Mouse (Mus musculus): ENCODE results near the gene Cdyl. TPM values are rescaled to one million over a fixed set of nuclear protein-coding genes. Genes with fewer than 3 reads are reported as not detected.

Gene Cdyl
- polyA plus RNA-seq, 1 experiment from 2014 or later = 3.4 TPM

GRCm38 (mm10) chr13:35880555-35881046 lies 221.0 kb downstream of the Cdyl start:
- H3K4me1 ChIP-seq (ENCODE audit: control insufficient read depth, insufficient read depth, low read length) = no peaks in the 10 kb centered on the region
- no peaks in the 10 kb centered on the region for H3K27me3 ChIP-seq (replicated peaks; ENCODE audit: control insufficient read depth, insufficient read depth, low read length)
- WGBS = 73% methylated on average over 6 of the region's 6 CpGs
- no peak overlapping the region for H3K9ac ChIP-seq (ENCODE audit: low read depth, low read length)
- H3K9me3 ChIP-seq (ENCODE audit: control insufficient read depth, low read length) = no peaks in the 10 kb centered on the region
- no peak overlapping the region for H3K4me2 ChIP-seq (ENCODE audit: low read depth, low read length)
- H3K4me3 ChIP-seq (ENCODE audit: low read length) = no peak overlapping the region
- no peaks in the 10 kb centered on the region for H3K36me3 ChIP-seq (ENCODE audit: control insufficient read depth, insufficient read depth, low read length)
- H3K27ac ChIP-seq (ENCODE audit: low read length) = no peak overlapping the region
- no peak for ATAC-seq

GRCm38 (mm10) chr13:35886121-35886725 lies 226.6 kb downstream of the Cdyl start:
- Histone ChIP-seq H3K27me3 (replicated peaks; ENCODE audit: control insufficient read depth, insufficient read depth, low read length) (no peaks in the 10 kb centered on the region), H3K4me1 (ENCODE audit: control insufficient read depth, insufficient read depth, low read length) (peaks cover 4% of the 10 kb centered on the region), H3K9ac (ENCODE audit: low read depth, low read length) (no peak overlapping the region), H3K27ac (ENCODE audit: low read length) (no peak overlapping the region), H3K4me3 (ENCODE audit: low read length) (no peak overlapping the region), H3K9me3 (ENCODE audit: control insufficient read depth, low read length) (no peaks in the 10 kb centered on the region), H3K4me2 (ENCODE audit: low read depth, low read length) (no peak overlapping the region), H3K36me3 (ENCODE audit: control insufficient read depth, insufficient read depth, low read length) (no peaks in the 10 kb centered on the region)
- no peak for ATAC-seq
- 25% methylated on average over 15 of the region's 15 CpGs for WGBS

DNA sequence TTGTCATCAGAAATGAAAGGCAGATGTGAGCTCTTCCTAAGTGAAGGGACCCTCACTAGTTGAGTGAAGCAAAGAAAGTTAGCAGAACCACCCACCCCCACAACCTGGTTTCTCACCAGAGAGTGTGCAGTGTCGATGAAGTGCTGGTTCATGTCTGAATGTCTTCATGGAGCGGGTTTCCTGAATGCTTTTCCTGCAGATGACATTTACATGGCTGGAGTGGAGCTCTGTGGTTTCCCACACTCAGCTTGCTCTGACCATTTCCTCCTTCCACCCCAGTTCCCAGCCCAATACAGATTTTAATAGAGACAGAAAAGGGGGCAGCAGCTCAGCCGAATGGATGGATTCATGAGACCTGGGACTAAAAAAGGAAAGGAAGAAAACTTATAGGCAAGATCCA lies 233.2 kb downstream of the Cdyl start:
- 83% methylated on average over 3 of the region's 3 CpGs for WGBS
- Histone ChIP-seq H3K9me3 (ENCODE audit: control insufficient read depth, low read length) (no peaks in the 10 kb centered on the region), H3K36me3 (ENCODE audit: control insufficient read depth, insufficient read depth, low read length) (peaks cover 2% of the 10 kb centered on the region; the same call in 1 of the 2 replicates)

DNA sequence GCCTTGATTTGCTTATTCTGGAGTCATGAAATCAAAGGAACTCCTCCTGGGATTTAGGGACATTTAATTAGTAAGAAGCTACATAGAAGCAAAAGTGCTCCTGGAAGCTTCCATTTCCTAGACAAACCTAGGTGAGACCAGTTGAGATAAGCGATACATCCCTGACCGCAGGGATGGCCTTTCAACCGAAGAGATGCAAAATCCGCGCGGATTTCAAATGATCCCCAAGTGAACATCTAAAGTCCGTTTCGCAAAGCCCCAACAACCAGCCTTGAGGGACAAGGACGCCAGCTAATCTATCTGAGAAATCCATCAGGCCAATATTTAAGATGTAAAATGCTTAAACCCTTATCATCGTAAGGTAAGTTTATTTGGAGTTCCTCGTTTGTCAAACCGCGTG lies 245.7 kb downstream of the Cdyl start:
- Histone ChIP-seq H3K4me3 (ENCODE audit: low read length) (peak overlapping the region; percentile 82), H3K27ac (ENCODE audit: low read length) (no peak overlapping the region), H3K4me2 (ENCODE audit: low read depth, low read length) (peak overlapping the region; percentile 60), H3K4me1 (ENCODE audit: control insufficient read depth, insufficient read depth, low read length) (peaks cover 3% of the 10 kb centered on the region; the same call in 1 of the 2 replicates), H3K9ac (ENCODE audit: low read depth, low read length) (peak overlapping the region; percentile 66), H3K9me3 (ENCODE audit: control insufficient read depth, low read length) (no peaks in the 10 kb centered on the region), H3K36me3 (ENCODE audit: control insufficient read depth, insufficient read depth, low read length) (no peaks in the 10 kb centered on the region), H3K27me3 (replicated peaks; ENCODE audit: control insufficient read depth, insufficient read depth, low read length) (no peaks in the 10 kb centered on the region)
- ATAC-seq = no peak
- WGBS = 1% methylated on average over 13 of the region's 13 CpGs

More for the DNA sequence above, 233.2 kb downstream of the Cdyl start:
- Histone ChIP-seq H3K4me3 (ENCODE audit: low read length) (no peak overlapping the region), H3K4me2 (ENCODE audit: low read depth, low read length) (no peak overlapping the region), H3K9ac (ENCODE audit: low read depth, low read length) (no peak overlapping the region), H3K27ac (ENCODE audit: low read length) (no peak overlapping the region), H3K27me3 (replicated peaks; ENCODE audit: control insufficient read depth, insufficient read depth, low read length) (no peaks in the 10 kb centered on the region), H3K4me1 (ENCODE audit: control insufficient read depth, insufficient read depth, low read length) (no peaks in the 10 kb centered on the region)
- ATAC-seq = no peak

GRCm38 (mm10) chr13:35905879-35906481 lies 246.3 kb downstream of the Cdyl start, which contains the start of gene Rpp40:
Gene Rpp40 (minus strand): TSS chr13:35906359.
- Histone ChIP-seq H3K27me3 (replicated peaks; ENCODE audit: control insufficient read depth, insufficient read depth, low read length) (no peaks in the 10 kb centered on the region), H3K4me2 (ENCODE audit: low read depth, low read length) (peak within 1 kb of the TSS; percentile 60), H3K9me3 (ENCODE audit: control insufficient read depth, low read length) (no peaks in the 10 kb centered on the region), H3K36me3 (ENCODE audit: control insufficient read depth, insufficient read depth, low read length) (no peaks in the 10 kb centered on the region), H3K9ac (ENCODE audit: low read depth, low read length) (peak within 1 kb of the TSS; percentile 69), H3K27ac (ENCODE audit: low read length) (no peak within 1 kb of the TSS), H3K4me3 (ENCODE audit: low read length) (peak within 1 kb of the TSS; percentile 82), H3K4me1 (ENCODE audit: control insufficient read depth, insufficient read depth, low read length) (peaks cover 3% of the 10 kb centered on the region; the same call in 1 of the 2 replicates)
- ATAC-seq = peak; percentile 100
- under 1% methylated on average over 34 of the region's 35 CpGs for WGBS

- H3K4me1 ChIP-seq (ENCODE audit: control insufficient read depth, insufficient read depth, low read length) = 0 out of 2 replicates have a peak, but pooled peaks cover 1% of the 10 kb centered on the region
- no peak overlapping the region for H3K4me2 ChIP-seq (ENCODE audit: low read depth, low read length)
- 0 out of 2 replicates have a peak, but pooled peaks cover 4% of the 10 kb centered on the region for H3K9me3 ChIP-seq (ENCODE audit: control insufficient read depth, low read length)
- H3K9ac ChIP-seq (ENCODE audit: low read depth, low read length) = no peak overlapping the region
- no peaks in the 10 kb centered on the region for H3K27me3 ChIP-seq (replicated peaks; ENCODE audit: control insufficient read depth, insufficient read depth, low read length)
- no peak for ATAC-seq
- 90% methylated on average over 1 of the region's 1 CpGs for WGBS
- H3K27ac ChIP-seq (ENCODE audit: low read length) = no peak overlapping the region
- H3K4me3 ChIP-seq (ENCODE audit: low read length) = no peak overlapping the region
- H3K36me3 ChIP-seq (ENCODE audit: control insufficient read depth, insufficient read depth, low read length) = no peaks in the 10 kb centered on the region
Measured at GRCm38 (mm10) chr13:35911476-35911875, 251.8 kb downstream of the Cdyl start.

Other genes starting within 250 kb of the Cdyl start
- gene Rpp40, start 246.5 kb downstream of the Cdyl start, polyA plus RNA-seq (2015; fragmentation: Nextera tagmentation; extraction: Ambion mirVana) = 14.2 and 21.0 TPM in 2 replicates

Measured in intestine, embryonic 16.5 days (tissue).